Mouse (Mus musculus) liver, postnatal 0 days (tissue): Measurements from ENCODE around the gene Chn2.

Experiments
- CTCF ChIP-seq: sonication (generic); IDR thresholded peaks from 2 replicates; pipeline ENCODE4 v1.5.1; 2016; ENCODE audit warnings: antibody characterized with exemption, low read depth
- EP300 ChIP-seq: IDR thresholded peaks from 2 replicates; pipeline ENCODE4 v1.6.1; 2016; ENCODE audit warnings: antibody characterized with exemption, low read depth, mild to moderate bottlenecking

- TF ChIP-seq CTCF = no peak
- TF ChIP-seq EP300 = no peak
Measured at GRCm38 (mm10) chr6:54018038-54018437, 21.3 kb upstream of the Chn2 start.
